Mouse (Mus musculus) heart, embryonic 14.5 days (tissue): ENCODE data around the gene Gm10192. TPM values are rescaled to one million over a fixed set of nuclear protein-coding genes. Genes with fewer than 3 reads are reported as not detected.
A peak's percentile ranks its signal among the peaks of the same experiment; 100 is the strongest.
"Not testable (repeated sequence)": the region's sequence is repeated elsewhere in the genome, so short reads cannot be mapped to it uniquely, and the experiment has no call there.

Experiments used
- ATAC-seq: fragments of 200-750 bp; cut with Nextera tagmentation; 2 replicates; pipeline ENCODE4 v1.8.0; 2017; ENCODE audit warnings: low read depth, moderate TSS enrichment; ENCODE audit not compliant: insufficient number of reproducible peaks, insufficient read depth, low FRiP score
- H3K27ac ChIP-seq, 2 experiments: fragments of 200-500 bp in 1 of 2; fragments of 300-500 bp in 1 of 2; sonication (generic) in 1 of 2; replicated peaks in 1 of 2; 2 replicates each; pipeline ENCODE4 v1.5.1; 2012 to 2014; ENCODE audit warnings: low read depth in 2 of 2, low read length in 2 of 2, control low read depth in 1 of 2, mild to moderate bottlenecking in 1 of 2, mixed read lengths in 1 of 2; ENCODE audit not compliant: control insufficient read depth in 1 of 2, insufficient read depth in 1 of 2
- H3K27me3 ChIP-seq: fragments of 300-500 bp; sonication (generic); 2 replicates; pipeline ENCODE4 v1.6.1; 2014; ENCODE audit warnings: mild to moderate bottlenecking, low read length, control low read depth; ENCODE audit not compliant: control insufficient read depth, insufficient read depth
- H3K36me3 ChIP-seq: fragments of 300-500 bp; sonication (generic); 2 replicates; pipeline ENCODE4 v1.6.1; 2014; ENCODE audit warnings: mild to moderate bottlenecking, control low read depth, low read length, mixed read lengths; ENCODE audit not compliant: control insufficient read depth, insufficient read depth
- H3K4me1 ChIP-seq, 2 experiments: fragments of 200-500 bp in 1 of 2; fragments of 300-500 bp in 1 of 2; sonication (generic) in 1 of 2; 2 replicates each; pipeline ENCODE4 v1.6.1; 2012 to 2014; ENCODE audit warnings: low read length in 2 of 2, control low read depth in 1 of 2, mixed read lengths in 1 of 2; ENCODE audit not compliant: control insufficient read depth in 2 of 2, insufficient read depth in 2 of 2
- H3K4me2 ChIP-seq: fragments of 300-500 bp; sonication (generic); 2 replicates; pipeline ENCODE4 v1.6.1; 2014; ENCODE audit warnings: mild to moderate bottlenecking, low read length
- H3K4me3 ChIP-seq, 2 experiments: fragments of 200-500 bp in 1 of 2; fragments of 300-500 bp in 1 of 2; sonication (generic) in 1 of 2; 2 replicates each; pipeline ENCODE4 v1.5.1; 2012 to 2014; ENCODE audit warnings: low read length in 2 of 2, mild to moderate bottlenecking in 2 of 2, control low read depth in 1 of 2, low read depth in 1 of 2, moderate library complexity in 1 of 2; ENCODE audit not compliant: control insufficient read depth in 1 of 2, insufficient read depth in 1 of 2
- H3K9ac ChIP-seq: fragments of 300-500 bp; sonication (generic); 2 replicates; pipeline ENCODE4 v1.6.1; 2014; ENCODE audit warnings: mild to moderate bottlenecking, low read length
- H3K9me3 ChIP-seq: fragments of 300-500 bp; sonication (generic); 2 replicates; pipeline ENCODE4 v1.6.1; 2016; ENCODE audit warnings: low read length, control low read depth; ENCODE audit not compliant: control insufficient read depth
- WGBS: fragments of 180-500 bp; shearing (Covaris S2); extraction: QIAGEN DNeasy Blood & Tissue Kit; methylation state at CpG from one replicate; pipeline ENCODE4 v1.1.7; 2014; 5-methylcytosine and 5-hydroxymethylcytosine counted together
- polyA plus RNA-seq: library from polyadenylated mRNA; unstranded; fragments of >200 nt; fragmentation: Nextera tagmentation; extraction: Ambion mirVana; gene quantifications from 2 replicates; pipeline ENCODE4 v1.2.1, GENCODE M21; 2014

Gene Gm10192
- not detected in 2 replicates for polyA plus RNA-seq

- H3K36me3 ChIP-seq, H3K9me3 ChIP-seq, H3K4me3 ChIP-seq, H3K27me3 ChIP-seq, H3K27ac ChIP-seq, H3K4me1 ChIP-seq, ATAC-seq, H3K9ac ChIP-seq, H3K4me2 ChIP-seq: not testable (repeated sequence)
Measured at GRCm38 (mm10) chr4:97183066-97183465, at the start of gene Gm10192. Gm10192 (minus strand) TSS chr4:97183166.

GRCm38 (mm10) chr4:97230411-97231104, 47.6 kb upstream of the Gm10192 start:
- Histone ChIP-seq H3K36me3 (no peaks in the 10 kb centered on the region), H3K9ac (no peak overlapping the region), H3K9me3 (no peaks in the 10 kb centered on the region), H3K4me1 (no peaks in the 10 kb centered on the region), H3K4me2 (no peak overlapping the region), H3K4me3 (no peak overlapping the region), H3K27me3 (no peaks in the 10 kb centered on the region), H3K27ac (no peak overlapping the region)
- no peak for ATAC-seq
- 63% methylated on average over 5 of the region's 5 CpGs for WGBS

GRCm38 (mm10) chr4:97219701-97220100, 36.7 kb upstream of the Gm10192 start:
- Histone ChIP-seq H3K4me3 (no peak overlapping the region), H3K27ac (no peak overlapping the region), H3K36me3 (no peaks in the 10 kb centered on the region), H3K9me3 (no peaks in the 10 kb centered on the region), H3K9ac (no peak overlapping the region), H3K27me3 (no peaks in the 10 kb centered on the region), H3K4me2 (no peak overlapping the region), H3K4me1 (no peaks in the 10 kb centered on the region)
- WGBS = 82% methylated on average over 2 of the region's 2 CpGs
- no peak for ATAC-seq

- Histone ChIP-seq H3K9me3 (no peaks in the 10 kb centered on the region), H3K36me3 (no peaks in the 10 kb centered on the region), H3K4me3 (no peak overlapping the region), H3K27ac (no peak overlapping the region), H3K27me3 (no peaks in the 10 kb centered on the region), H3K9ac (no peak overlapping the region), H3K4me2 (no peak overlapping the region), H3K4me1 (peaks cover 3 to 5% of the 10 kb centered on the region in 2 experiments; a peak in 2 of 4 replicates)
- 88% methylated on average over 1 of the region's 1 CpGs for WGBS
- no peak for ATAC-seq
Measured at GRCm38 (mm10) chr4:97217906-97218305, 34.9 kb upstream of the Gm10192 start.

GRCm38 (mm10) chr4:97212514-97212913, 29.5 kb upstream of the Gm10192 start:
- peak; percentile 77 for ATAC-seq
- H3K9ac ChIP-seq = no peak overlapping the region
- H3K27me3 ChIP-seq = no peaks in the 10 kb centered on the region
- H3K36me3 ChIP-seq = no peaks in the 10 kb centered on the region
- H3K4me1 ChIP-seq = peaks cover 3 to 14% of the 10 kb centered on the region in 2 experiments; a peak in 3 of 4 replicates
- H3K4me3 ChIP-seq = no peak overlapping the region
- H3K4me2 ChIP-seq = no peak overlapping the region; the same call in 1 of the 2 replicates
- no peak overlapping the region for H3K27ac ChIP-seq
- no peaks in the 10 kb centered on the region for H3K9me3 ChIP-seq

- H3K36me3 ChIP-seq, H3K4me1 ChIP-seq, ATAC-seq, H3K4me3 ChIP-seq, H3K4me2 ChIP-seq, H3K9ac ChIP-seq, H3K27ac ChIP-seq, H3K27me3 ChIP-seq, H3K9me3 ChIP-seq: not testable (repeated sequence)
- whole genome bisulfite sequencing = 58% methylated on average over 2 of the region's 2 CpGs
Measured at GRCm38 (mm10) chr4:97202986-97203385, 20.0 kb upstream of the Gm10192 start.

GRCm38 (mm10) chr4:97193176-97193575, 10.2 kb upstream of the Gm10192 start:
- 55% methylated on average over 4 of the region's 4 CpGs for WGBS

GRCm38 (mm10) chr4:97192601-97193000, 9.6 kb upstream of the Gm10192 start:
- no peak for ATAC-seq

More at GRCm38 (mm10) chr4:97193176-97193575, 10.2 kb upstream of the Gm10192 start:
- H3K4me1 ChIP-seq = no peaks in the 10 kb centered on the region
- H3K9me3 ChIP-seq = no peaks in the 10 kb centered on the region
- no peaks in the 10 kb centered on the region for H3K36me3 ChIP-seq
- H3K27me3 ChIP-seq = no peaks in the 10 kb centered on the region
- H3K27ac ChIP-seq = no peak overlapping the region
- no peak for ATAC-seq
- no peak overlapping the region for H3K4me2 ChIP-seq
- H3K4me3 ChIP-seq = no peak overlapping the region
- no peak overlapping the region for H3K9ac ChIP-seq

More at GRCm38 (mm10) chr4:97192601-97193000, 9.6 kb upstream of the Gm10192 start:
- Histone ChIP-seq H3K4me1 (no peaks in the 10 kb centered on the region), H3K27ac (no peak overlapping the region), H3K9me3 (no peaks in the 10 kb centered on the region), H3K4me2 (no peak overlapping the region), H3K4me3 (no peak overlapping the region), H3K36me3 (no peaks in the 10 kb centered on the region), H3K27me3 (no peaks in the 10 kb centered on the region), H3K9ac (no peak overlapping the region)
- 80% methylated on average over 2 of the region's 2 CpGs for WGBS
